Comparison of ENCODE assay signal across 18 mouse cellular contexts in the genomic region with DNA sequence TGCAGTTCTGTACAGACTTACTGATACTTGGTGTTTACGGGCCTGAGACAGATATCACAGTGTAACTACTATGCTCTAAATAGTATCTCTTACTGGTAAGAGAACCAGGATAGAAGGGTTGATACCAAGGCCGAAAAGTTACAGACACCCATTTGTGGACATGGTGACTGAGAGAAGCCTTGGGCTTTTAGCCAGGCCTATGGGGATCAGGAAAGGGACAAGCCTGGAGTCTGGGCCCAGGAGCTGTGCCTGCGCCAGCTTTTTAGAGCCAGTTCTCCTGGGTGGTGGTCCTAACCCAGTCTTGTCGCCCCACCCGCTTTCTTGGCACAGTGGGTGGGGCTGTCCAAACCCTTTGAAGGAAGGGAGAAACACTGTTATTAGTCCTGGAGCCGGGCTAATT. TPM values are rescaled to one million over a fixed set of nuclear protein-coding genes. Genes with fewer than 3 reads are reported as not detected.
DNase-seq lines count a peak whose midpoint lies in the region; ATAC-seq lines count a peak whose summit lies in the region.
"Had no signal": no experiment of that assay in that cellular context is flagged by ENCODE, and none has a peak within 500 bp of the region (broad histone marks: within the 10 kb centered on the region; RNA-seq: fewer than 3 reads in every experiment).

No protein-coding gene starts in this region.

- DNase-seq in adrenal gland, adult 2 months, result peak; percentile 78
- DNase-seq in adrenal gland, adult 18-20 months (ENCODE audit: low spot score in 2 of 2), result no peak
- no peak for DNase-seq in heart, adult 18-20 months
- no peak for DNase-seq in neural tube, embryonic 10.5 days (ENCODE audit: extremely low spot score, low spot score)
- DNase-seq in frontal cortex, postnatal 25 days (ENCODE audit: low spot score in 2 of 2), result no peak
- no peak for DNase-seq in gastrocnemius, postnatal 36 days
- DNase-seq: gastrocnemius, postnatal 10 days; kidney, adult 9 months; lung, postnatal 14 days; thymus, postnatal 14 days had no signal

- H3K27ac ChIP-seq in heart, embryonic 13.5 days (replicated peaks), result peak overlapping the region; percentile 84
- peak overlapping the region; percentile 75; the same call in 1 of the 2 replicates for H3K27ac ChIP-seq in neural tube, embryonic 13.5 days (replicated peaks)
- H3K27ac ChIP-seq: hindbrain, embryonic 15.5 days; liver, embryonic 15.5 days; midbrain, embryonic 12.5 days had no signal

- no peak overlapping the region for H3K4me3 ChIP-seq in heart, embryonic 13.5 days
- H3K4me3 ChIP-seq in neural tube, embryonic 13.5 days, result no peak overlapping the region
- H3K4me3 ChIP-seq: hindbrain, embryonic 15.5 days; liver, embryonic 15.5 days; midbrain, embryonic 12.5 days; myocyte had no signal

- H3K27me3 ChIP-seq in heart, embryonic 13.5 days (replicated peaks), result no peaks in the 10 kb centered on the region
- no peaks in the 10 kb centered on the region for H3K27me3 ChIP-seq in neural tube, embryonic 13.5 days
- H3K27me3 ChIP-seq: hindbrain, embryonic 15.5 days; liver, embryonic 15.5 days; midbrain, embryonic 12.5 days had no signal

- H3K4me2 ChIP-seq in heart, embryonic 13.5 days, result no peak overlapping the region
- no peak overlapping the region for H3K4me2 ChIP-seq in neural tube, embryonic 13.5 days
- H3K4me2 ChIP-seq: hindbrain, embryonic 15.5 days; liver, embryonic 15.5 days; midbrain, embryonic 12.5 days had no signal

- H3K4me1 ChIP-seq in heart, embryonic 13.5 days, result peaks cover 42% of the 10 kb centered on the region
- H3K4me1 ChIP-seq in neural tube, embryonic 13.5 days (replicated peaks), result no peaks in the 10 kb centered on the region; the same call in 1 of the 2 replicates
- H3K4me1 ChIP-seq: hindbrain, embryonic 15.5 days; liver, embryonic 15.5 days; midbrain, embryonic 12.5 days had no signal

- WGBS in heart, embryonic 13.5 days, result 82% methylated on average over 6 of the region's 6 CpGs
- WGBS in neural tube, embryonic 13.5 days, result 90% methylated on average over 6 of the region's 6 CpGs

- H3K9me3 ChIP-seq in heart, embryonic 13.5 days, result no peaks in the 10 kb centered on the region
- H3K9me3 ChIP-seq in neural tube, embryonic 13.5 days, result no peaks in the 10 kb centered on the region
- H3K9me3 ChIP-seq: hindbrain, embryonic 15.5 days; liver, embryonic 15.5 days; midbrain, embryonic 12.5 days had no signal

- ATAC-seq in heart, embryonic 13.5 days (ENCODE audit: extremely low read depth, insufficient number of reproducible peaks, low FRiP score, low TSS enrichment), result no peak
- ATAC-seq in neural tube, embryonic 13.5 days (ENCODE audit: low read depth), result no peak
- ATAC-seq: forebrain, embryonic 14.5 days had no signal

- peaks cover 100% of the 10 kb centered on the region for H3K36me3 ChIP-seq in heart, embryonic 13.5 days
- H3K36me3 ChIP-seq in neural tube, embryonic 13.5 days, result peaks cover 100% of the 10 kb centered on the region

- intact Hi-C loops in gastrocnemius, postnatal 36 days (cut with DNase I), result no loop called here

- H3K9ac ChIP-seq in heart, embryonic 13.5 days, result peak overlapping the region; percentile 53
- H3K9ac ChIP-seq in neural tube, embryonic 13.5 days, result no peak overlapping the region
- H3K9ac ChIP-seq: hindbrain, embryonic 15.5 days; liver, embryonic 15.5 days; midbrain, embryonic 12.5 days had no signal

RNA-seq across cellular contexts. Expression of a gene that starts 21.0 kb away (rescaled TPM):
- under 1 TPM in 1 of 2 experiments, not detected in 1; 0.14 TPM for total RNA-seq in adrenal gland, adult 2 months (2021)
- 0.48 and 0.80 TPM in 2 replicates for polyA plus RNA-seq in adrenal gland, adult 2 months (2012; rRNA removed)
- under 1 TPM; 0.16 to 0.17 TPM for total RNA-seq in adrenal gland, adult 18-20 months (2021)
- 0.15 and 0.38 TPM in 2 replicates for polyA plus RNA-seq in heart, embryonic 13.5 days (2015; fragmentation: Nextera tagmentation; extraction: Ambion mirVana)
- under 1 TPM; 0.31 to 0.35 TPM for total RNA-seq in heart, adult 18-20 months (2021)
- polyA plus RNA-seq in neural tube, embryonic 13.5 days (2015; fragmentation: Nextera tagmentation; extraction: Ambion mirVana), result 0.29 and 0.55 TPM in 2 replicates
- total RNA-seq in gastrocnemius, postnatal 36 days (2021), result under 1 TPM in 1 of 2 experiments, not detected in 1; 0.15 TPM

RNA-seq across cellular contexts. Expression of a gene that starts 38.5 kb away (rescaled TPM):
- total RNA-seq in adrenal gland, adult 2 months (2021), result under 1 TPM; 0.69 to 0.81 TPM
- 0.97 and 2.8 TPM in 2 replicates for polyA plus RNA-seq in adrenal gland, adult 2 months (2012; rRNA removed)
- under 1 TPM in 1 of 2 experiments, not detected in 1; 0.54 TPM for total RNA-seq in adrenal gland, adult 18-20 months (2021)
- polyA plus RNA-seq in heart, embryonic 13.5 days (2015; fragmentation: Nextera tagmentation; extraction: Ambion mirVana), result 1.5 and 1.6 TPM in 2 replicates
- total RNA-seq in heart, adult 18-20 months (2021), result 1 to 10 TPM in 1 of 2 experiments, under 1 TPM in 1; 0.93 to 1.8 TPM
- polyA plus RNA-seq in neural tube, embryonic 13.5 days (2015; fragmentation: Nextera tagmentation; extraction: Ambion mirVana), result 4.5 and 6.1 TPM in 2 replicates
- total RNA-seq in gastrocnemius, postnatal 36 days (2021), result not detected
- total RNA-seq: layer of hippocampus, adult 18-20 months had no signal

RNA-seq across cellular contexts. Expression of a gene that starts 60.0 kb away (rescaled TPM):
- total RNA-seq in adrenal gland, adult 2 months (2021), result 100 to 1,000 TPM; 247 to 264 TPM
- 301 and 316 TPM in 2 replicates for polyA plus RNA-seq in adrenal gland, adult 2 months (2012; rRNA removed)
- 100 to 1,000 TPM; 197 to 233 TPM for total RNA-seq in adrenal gland, adult 18-20 months (2021)
- 259 and 266 TPM in 2 replicates for polyA plus RNA-seq in heart, embryonic 13.5 days (2015; fragmentation: Nextera tagmentation; extraction: Ambion mirVana)
- 10 to 100 TPM; 64.7 to 66.4 TPM for total RNA-seq in heart, adult 18-20 months (2021)
- 142 and 147 TPM in 2 replicates for polyA plus RNA-seq in neural tube, embryonic 13.5 days (2015; fragmentation: Nextera tagmentation; extraction: Ambion mirVana)
- 10 to 100 TPM; 31.6 to 35.1 TPM for total RNA-seq in gastrocnemius, postnatal 36 days (2021)
